Mouse (Mus musculus) intestine, postnatal 0 days (tissue): Measurements from ENCODE around the gene Actr5. TPM values are rescaled to one million over a fixed set of nuclear protein-coding genes. Genes with fewer than 3 reads are reported as not detected.
A peak's percentile ranks its signal among the peaks of the same experiment; 100 is the strongest.

Experiments used
- ATAC-seq: fragments of 200-750 bp; cut with Nextera tagmentation; 2 replicates; pipeline ENCODE4 v1.8.0; 2017; ENCODE audit warnings: mild to moderate bottlenecking, moderate TSS enrichment, moderate library complexity
- H3K27ac ChIP-seq: fragments of 300-500 bp; sonication (generic); 2 replicates; pipeline ENCODE4 v1.5.1; 2014; ENCODE audit warnings: mild to moderate bottlenecking, low read depth, low read length, moderate library complexity
- H3K27me3 ChIP-seq: fragments of 300-500 bp; sonication (generic); replicated peaks from 2 replicates; pipeline ENCODE4 v1.6.1; 2014; ENCODE audit warnings: low read length, mixed read lengths; ENCODE audit not compliant: control insufficient read depth, insufficient read depth
- H3K36me3 ChIP-seq: fragments of 300-500 bp; sonication (generic); 2 replicates; pipeline ENCODE4 v1.6.1; 2014; ENCODE audit warnings: mild to moderate bottlenecking, moderate library complexity; ENCODE audit not compliant: control insufficient read depth, insufficient read depth
- H3K4me1 ChIP-seq: fragments of 300-500 bp; sonication (generic); replicated peaks from 2 replicates; pipeline ENCODE4 v1.6.1; 2014; ENCODE audit warnings: antibody characterized with exemption, low read length, mixed read lengths; ENCODE audit not compliant: control insufficient read depth, insufficient read depth
- H3K4me2 ChIP-seq: fragments of 300-500 bp; sonication (generic); replicated peaks from 2 replicates; pipeline ENCODE4 v1.6.1; 2014; ENCODE audit warnings: low read depth, mild to moderate bottlenecking, moderate library complexity
- H3K4me3 ChIP-seq: fragments of 300-500 bp; sonication (generic); 2 replicates; pipeline ENCODE4 v1.5.1; 2014; ENCODE audit warnings: low read depth, low read length
- H3K9ac ChIP-seq: fragments of 300-500 bp; sonication (generic); 2 replicates; pipeline ENCODE4 v1.6.1; 2014; ENCODE audit warnings: mild to moderate bottlenecking, low read depth, low read length
- H3K9me3 ChIP-seq: fragments of 300-500 bp; sonication (generic); 2 replicates; pipeline ENCODE4 v1.6.1; 2016; ENCODE audit warnings: mixed run types; ENCODE audit not compliant: control insufficient read depth
- CTCF ChIP-seq: sonication (generic); IDR thresholded peaks from 2 replicates; pipeline ENCODE4 v1.5.1; 2016; ENCODE audit warnings: low read depth, mild to moderate bottlenecking, control low read depth, antibody characterized with exemption, moderate library complexity
- WGBS: fragments of 180-500 bp; shearing (Covaris S2); extraction: QIAGEN DNeasy Blood & Tissue Kit; methylation state at CpG from one replicate; pipeline ENCODE4 v1.1.7; 2014; 5-methylcytosine and 5-hydroxymethylcytosine counted together
- polyA plus RNA-seq: library from polyadenylated mRNA; unstranded; fragments of >200 nt; fragmentation: Nextera tagmentation; extraction: Ambion mirVana; gene quantifications from 2 replicates; pipeline ENCODE4 v1.2.1, GENCODE M21; 2015

Actr5 gene
- polyA plus RNA-seq, 1 experiment from 2014 or later, result 3.7 TPM

DNA sequence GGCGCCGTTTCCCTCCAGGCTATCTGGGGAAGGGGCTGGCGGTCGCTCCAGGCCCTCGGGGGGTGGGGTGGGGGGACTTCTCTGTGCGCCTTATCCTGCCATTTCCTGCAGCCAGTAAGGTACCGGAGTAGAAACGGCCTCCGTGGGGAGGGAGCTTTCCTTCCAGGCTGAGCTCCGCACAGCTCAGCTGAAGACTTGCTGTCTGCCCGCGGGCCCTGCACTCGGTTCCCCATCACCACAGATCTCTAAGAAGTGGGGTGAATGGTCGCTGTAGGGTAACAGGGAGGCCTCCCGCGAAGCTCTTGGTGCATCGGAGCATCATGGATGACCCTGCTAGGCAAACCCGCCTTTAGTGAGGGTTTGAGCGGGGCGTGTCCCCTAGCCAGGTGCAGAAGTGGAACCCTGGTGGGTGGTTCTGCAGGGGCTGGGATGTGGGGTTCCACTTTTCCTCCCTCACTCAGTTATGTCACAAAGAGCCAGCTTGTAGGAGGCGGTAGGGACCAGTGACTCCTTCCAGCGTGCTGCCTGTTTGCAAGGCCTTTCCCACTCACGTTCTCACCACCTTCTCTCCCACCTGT is 43.8 kb downstream of the Actr5 start:
- Histone ChIP-seq H3K9me3 (no peaks in the 10 kb centered on the region), H3K27me3 (peaks cover 35% of the 10 kb centered on the region), H3K27ac (no peak overlapping the region), H3K36me3 (no peaks in the 10 kb centered on the region), H3K9ac (no peak overlapping the region), H3K4me3 (peak overlapping the region; percentile 54), H3K4me1 (peaks cover 12% of the 10 kb centered on the region; the same call in 1 of the 2 replicates), H3K4me2 (peak overlapping the region; percentile 80)
- no peak for ATAC-seq
- WGBS, result 19% methylated on average over 23 of the region's 23 CpGs
- TF ChIP-seq CTCF, result no peak

DNA sequence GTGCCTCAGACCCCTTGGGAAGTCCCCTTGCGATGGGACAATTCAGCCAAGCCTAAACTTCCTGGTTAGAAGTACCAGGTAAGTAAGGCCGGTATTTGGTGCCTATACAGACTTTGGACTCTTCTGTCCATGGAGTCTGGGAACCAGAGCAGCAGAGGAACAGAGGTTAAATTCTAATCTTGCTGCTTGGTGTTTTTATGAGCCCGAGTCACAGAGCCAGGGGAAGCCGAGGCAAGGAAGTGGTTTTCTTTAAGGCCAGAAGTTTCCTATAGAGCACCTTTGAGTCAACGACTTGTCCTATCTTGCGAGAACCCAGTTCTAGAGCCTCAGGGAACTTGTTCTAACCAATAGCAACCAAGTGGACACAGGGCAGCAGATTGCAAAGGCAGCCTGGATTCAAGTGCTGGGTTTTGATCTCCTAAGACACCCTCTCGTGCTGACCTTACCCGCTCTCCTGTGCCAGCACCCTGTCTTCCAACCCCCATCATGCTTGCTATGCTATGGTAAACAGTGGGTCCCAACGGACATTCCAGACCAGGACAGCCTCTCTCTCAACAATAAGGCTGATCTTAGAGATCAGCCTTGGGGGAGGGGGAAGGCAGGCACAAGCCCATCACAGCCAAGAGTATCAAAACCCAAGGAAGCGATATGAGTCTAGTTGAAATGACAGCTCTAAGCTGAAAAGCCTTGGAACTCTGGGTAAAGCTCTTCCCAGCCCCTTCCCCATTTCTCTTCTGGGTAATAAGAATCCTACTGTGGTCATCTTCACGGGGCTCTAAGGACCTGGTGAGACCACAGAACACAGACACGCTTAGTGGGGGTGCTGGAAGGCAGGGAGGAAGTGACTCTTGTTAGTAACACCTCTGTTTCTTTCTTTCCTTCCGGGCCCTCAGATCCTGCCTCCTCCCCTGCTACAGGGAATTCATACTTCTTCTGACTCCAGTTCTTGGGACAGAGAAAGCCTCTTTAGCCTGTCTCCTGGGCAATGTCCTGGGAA is 44.8 kb downstream of the Actr5 start:
- Histone ChIP-seq H3K9me3 (no peaks in the 10 kb centered on the region), H3K4me1 (peaks cover 12% of the 10 kb centered on the region; the same call in 1 of the 2 replicates), H3K27ac (no peak overlapping the region), H3K4me3 (peak overlapping the region; percentile 54; the same call in 1 of the 2 replicates), H3K4me2 (peak overlapping the region; percentile 80), H3K9ac (no peak overlapping the region), H3K36me3 (no peaks in the 10 kb centered on the region), H3K27me3 (peaks cover 35% of the 10 kb centered on the region)
- no peak for TF ChIP-seq CTCF
- WGBS, result 49% methylated on average over 13 of the region's 13 CpGs
- ATAC-seq, result peak; percentile 55

GRCm38 (mm10) chr2:158670571-158670970 is 45.9 kb downstream of the Actr5 start:
- Histone ChIP-seq H3K4me2 (no peak overlapping the region), H3K27ac (no peak overlapping the region), H3K9me3 (no peaks in the 10 kb centered on the region), H3K9ac (no peak overlapping the region), H3K27me3 (peaks cover 27% of the 10 kb centered on the region), H3K36me3 (no peaks in the 10 kb centered on the region), H3K4me1 (peaks cover 12% of the 10 kb centered on the region; the same call in 1 of the 2 replicates), H3K4me3 (no peak overlapping the region)
- ATAC-seq, result no peak
- no peak for TF ChIP-seq CTCF
- WGBS, result 70% methylated on average over 10 of the region's 10 CpGs

GRCm38 (mm10) chr2:158672829-158673228 is 48.1 kb downstream of the Actr5 start:
- no peaks in the 10 kb centered on the region for H3K9me3 ChIP-seq
- H3K4me3 ChIP-seq, result no peak overlapping the region
- no peak for TF ChIP-seq CTCF
- 20% methylated on average over 6 of the region's 6 CpGs for WGBS
- H3K4me2 ChIP-seq, result no peak overlapping the region
- no peak overlapping the region for H3K27ac ChIP-seq
- H3K36me3 ChIP-seq, result no peaks in the 10 kb centered on the region
- peaks cover 11% of the 10 kb centered on the region for H3K27me3 ChIP-seq
- no peak overlapping the region for H3K9ac ChIP-seq
- peaks cover 11% of the 10 kb centered on the region; the same call in 1 of the 2 replicates for H3K4me1 ChIP-seq
- ATAC-seq, result no peak

DNA sequence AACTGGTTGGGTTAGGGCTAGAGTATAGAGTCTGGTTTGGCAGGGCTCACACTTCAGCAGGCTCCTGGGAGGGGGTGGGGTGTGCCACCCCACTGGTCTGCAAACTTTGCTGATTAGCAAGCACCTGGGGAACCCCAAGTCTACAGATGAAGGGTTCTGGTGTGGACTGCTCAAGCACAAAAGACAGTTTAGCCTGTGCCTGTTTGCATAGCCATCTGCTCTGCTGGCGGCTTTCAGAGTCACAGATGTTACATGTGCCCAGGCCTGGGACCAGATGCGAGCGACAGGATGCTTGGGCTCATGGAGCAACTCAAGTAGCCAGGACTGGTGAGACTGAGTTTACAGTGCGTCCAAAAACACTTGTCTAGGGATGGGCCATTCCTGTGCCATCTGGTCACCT is 48.8 kb downstream of the Actr5 start:
- 66% methylated on average over 4 of the region's 4 CpGs for WGBS

GRCm38 (mm10) chr2:158674131-158674530 is 49.4 kb downstream of the Actr5 start:
- H3K9me3 ChIP-seq, result no peaks in the 10 kb centered on the region
- H3K27ac ChIP-seq, result no peak overlapping the region
- no peak for ATAC-seq
- no peaks in the 10 kb centered on the region for H3K36me3 ChIP-seq
- no peak overlapping the region for H3K4me3 ChIP-seq
- WGBS, result 57% methylated on average over 6 of the region's 6 CpGs
- no peak for TF ChIP-seq CTCF
- no peak overlapping the region for H3K4me2 ChIP-seq
- H3K9ac ChIP-seq, result no peak overlapping the region
- H3K4me1 ChIP-seq, result 0 out of 2 replicates have a peak, but pooled peaks cover 7% of the 10 kb centered on the region
- no peaks in the 10 kb centered on the region for H3K27me3 ChIP-seq

More for the DNA sequence above, 48.8 kb downstream of the Actr5 start:
- H3K4me2 ChIP-seq, result no peak overlapping the region
- H3K9ac ChIP-seq, result no peak overlapping the region
- H3K9me3 ChIP-seq, result no peaks in the 10 kb centered on the region
- H3K4me3 ChIP-seq, result no peak overlapping the region
- H3K36me3 ChIP-seq, result no peaks in the 10 kb centered on the region
- no peak for ATAC-seq
- peaks cover 5% of the 10 kb centered on the region for H3K27me3 ChIP-seq
- 0 out of 2 replicates have a peak, but pooled peaks cover 7% of the 10 kb centered on the region for H3K4me1 ChIP-seq
- H3K27ac ChIP-seq, result no peak overlapping the region
- no peak for TF ChIP-seq CTCF
